Mouse (Mus musculus) limb, embryonic 11.5 days (tissue): ENCODE results near the gene Heatr1. TPM values are rescaled to one million over a fixed set of nuclear protein-coding genes. Genes with fewer than 3 reads are reported as not detected.

Experiments used
- ATAC-seq: fragments of 200-750 bp; cut with Nextera tagmentation; 2 replicates; pipeline ENCODE4 v1.8.0; 2017; ENCODE audit warnings: low read depth; ENCODE audit not compliant: insufficient number of reproducible peaks, low FRiP score, low TSS enrichment
- DNase-seq: peaks from one replicate; pipeline ENCODE4 v3.0.0-alpha.2; 2015; ENCODE audit warnings: low spot score
- H3K27ac ChIP-seq: fragments of 300-500 bp; sonication (generic); replicated peaks from 2 replicates; pipeline ENCODE4 v1.5.1; 2014; ENCODE audit warnings: low read depth, mild to moderate bottlenecking, low read length
- H3K27me3 ChIP-seq: fragments of 300-500 bp; sonication (generic); 2 replicates; pipeline ENCODE4 v1.6.1; 2014; ENCODE audit warnings: mild to moderate bottlenecking, low read length, mixed read lengths; ENCODE audit not compliant: control insufficient read depth, insufficient read depth
- H3K36me3 ChIP-seq: fragments of 300-500 bp; sonication (generic); 2 replicates; pipeline ENCODE4 v1.6.1; 2014; ENCODE audit warnings: mild to moderate bottlenecking, low read length, moderate library complexity, mixed read lengths; ENCODE audit not compliant: control insufficient read depth, insufficient read depth
- H3K4me1 ChIP-seq: fragments of 300-500 bp; sonication (generic); 2 replicates; pipeline ENCODE4 v1.6.1; 2014; ENCODE audit warnings: low read length, mixed read lengths; ENCODE audit not compliant: control insufficient read depth, insufficient read depth
- H3K4me2 ChIP-seq: fragments of 300-500 bp; sonication (generic); 2 replicates; pipeline ENCODE4 v1.6.1; 2014; ENCODE audit warnings: low read depth, mild to moderate bottlenecking, moderate library complexity; ENCODE audit not compliant: severe bottlenecking
- H3K4me3 ChIP-seq: fragments of 300-500 bp; sonication (generic); 2 replicates; pipeline ENCODE4 v1.5.1; 2014; ENCODE audit warnings: low read depth, low read length
- H3K9ac ChIP-seq: fragments of 300-500 bp; sonication (generic); 2 replicates; pipeline ENCODE4 v1.6.1; 2014; ENCODE audit warnings: mild to moderate bottlenecking, low read length
- H3K9me3 ChIP-seq: fragments of 300-500 bp; sonication (generic); 2 replicates; pipeline ENCODE4 v1.6.1; 2016; ENCODE audit warnings: low read length; ENCODE audit not compliant: control insufficient read depth
- WGBS: fragments of 180-500 bp; shearing (Covaris S2); extraction: QIAGEN DNeasy Blood & Tissue Kit; methylation state at CpG from one replicate; pipeline ENCODE4 v1.1.7; 2014; 5-methylcytosine and 5-hydroxymethylcytosine counted together
- polyA plus RNA-seq: library from polyadenylated mRNA; unstranded; fragments of >200 nt; fragmentation: Nextera tagmentation; extraction: Ambion mirVana; gene quantifications from 2 replicates; pipeline ENCODE4 v1.2.1, GENCODE M21; 2014

Gene Heatr1
- polyA plus RNA-seq, 1 experiment from 2014 or later, result 40.5 TPM

DNA sequence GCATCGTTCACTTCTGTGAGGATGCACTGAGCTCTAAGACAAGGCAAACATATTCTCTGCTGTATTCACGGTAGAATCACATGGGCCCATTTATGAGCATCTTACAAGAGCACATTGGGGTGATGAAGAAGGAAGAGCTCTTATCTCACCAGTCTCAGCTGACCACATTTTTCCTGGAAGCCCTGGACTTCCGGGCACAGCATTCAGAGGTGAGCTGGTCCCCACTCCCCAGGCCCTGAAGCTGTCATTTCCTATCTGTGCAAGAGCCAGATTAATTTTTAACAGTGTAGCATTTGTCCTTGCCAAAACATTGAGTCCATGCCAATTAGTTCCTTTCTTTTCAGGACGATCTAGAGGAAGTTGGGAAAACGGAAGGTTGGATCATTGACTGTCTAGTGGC lies 39.0 kb downstream of the Heatr1 start:
- WGBS, result 89% methylated on average over 5 of the region's 5 CpGs
- Histone ChIP-seq H3K4me3 (no peak overlapping the region), H3K27me3 (no peaks in the 10 kb centered on the region), H3K36me3 (peaks cover 20% of the 10 kb centered on the region), H3K9ac (no peak overlapping the region), H3K4me2 (no peak overlapping the region), H3K27ac (no peak overlapping the region), H3K4me1 (no peaks in the 10 kb centered on the region), H3K9me3 (no peaks in the 10 kb centered on the region)
- DNase-seq, result no peak
- no peak for ATAC-seq

DNA sequence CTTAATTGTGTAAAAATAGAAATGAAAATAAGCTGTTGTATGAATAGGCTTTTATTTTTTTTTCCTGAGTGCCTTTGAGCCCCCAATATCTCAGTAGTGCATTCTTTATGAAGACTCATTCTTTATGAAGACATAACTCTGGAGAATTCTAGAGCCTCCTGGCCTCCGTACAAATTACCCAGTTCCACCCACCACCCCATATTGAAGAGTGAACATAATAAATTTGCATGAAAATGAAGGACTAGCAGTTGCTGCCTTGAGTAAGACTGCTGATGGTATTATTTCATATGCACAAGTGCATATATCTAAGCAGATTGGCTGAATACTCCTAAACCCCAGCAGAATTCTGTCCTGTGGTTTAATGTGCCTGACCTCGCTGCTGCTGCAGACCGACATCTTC lies 44.8 kb downstream of the Heatr1 start:
- WGBS, result 94% methylated on average over 3 of the region's 3 CpGs
- Histone ChIP-seq H3K4me3 (no peak overlapping the region), H3K36me3 (peaks cover 9% of the 10 kb centered on the region), H3K4me2 (no peak overlapping the region), H3K27ac (no peak overlapping the region), H3K4me1 (no peaks in the 10 kb centered on the region), H3K9ac (no peak overlapping the region), H3K9me3 (no peaks in the 10 kb centered on the region), H3K27me3 (no peaks in the 10 kb centered on the region)
- ATAC-seq, result no peak
- no peak for DNase-seq

DNA sequence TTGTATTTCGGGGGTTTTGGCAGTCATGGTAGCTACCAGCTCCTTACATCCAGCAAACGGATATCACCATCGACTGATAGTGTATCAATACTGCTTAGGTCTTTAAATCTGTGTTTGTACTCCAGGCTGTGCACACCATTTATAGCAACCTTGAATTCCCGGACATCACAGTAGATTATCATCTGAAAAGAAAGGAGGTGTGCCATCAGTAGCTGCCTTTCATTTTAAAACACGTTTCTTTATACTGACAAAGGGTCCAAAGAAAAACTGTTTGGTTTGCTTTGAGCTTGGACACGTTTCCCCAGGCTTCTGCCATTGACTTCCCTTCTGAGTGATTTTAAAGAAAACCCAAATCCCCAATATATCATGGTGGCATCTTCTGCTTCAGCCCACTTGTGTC lies 46.0 kb downstream of the Heatr1 start:
- no peak overlapping the region for H3K27ac ChIP-seq
- ATAC-seq, result no peak
- H3K36me3 ChIP-seq, result peaks cover 6% of the 10 kb centered on the region; the same call in 1 of the 2 replicates
- H3K9me3 ChIP-seq, result no peaks in the 10 kb centered on the region
- H3K4me2 ChIP-seq, result no peak overlapping the region
- no peak overlapping the region for H3K4me3 ChIP-seq
- no peak overlapping the region for H3K9ac ChIP-seq
- H3K4me1 ChIP-seq, result no peaks in the 10 kb centered on the region
- WGBS, result 92% methylated on average over 6 of the region's 6 CpGs
- H3K27me3 ChIP-seq, result no peaks in the 10 kb centered on the region
- DNase-seq, result no peak

DNA sequence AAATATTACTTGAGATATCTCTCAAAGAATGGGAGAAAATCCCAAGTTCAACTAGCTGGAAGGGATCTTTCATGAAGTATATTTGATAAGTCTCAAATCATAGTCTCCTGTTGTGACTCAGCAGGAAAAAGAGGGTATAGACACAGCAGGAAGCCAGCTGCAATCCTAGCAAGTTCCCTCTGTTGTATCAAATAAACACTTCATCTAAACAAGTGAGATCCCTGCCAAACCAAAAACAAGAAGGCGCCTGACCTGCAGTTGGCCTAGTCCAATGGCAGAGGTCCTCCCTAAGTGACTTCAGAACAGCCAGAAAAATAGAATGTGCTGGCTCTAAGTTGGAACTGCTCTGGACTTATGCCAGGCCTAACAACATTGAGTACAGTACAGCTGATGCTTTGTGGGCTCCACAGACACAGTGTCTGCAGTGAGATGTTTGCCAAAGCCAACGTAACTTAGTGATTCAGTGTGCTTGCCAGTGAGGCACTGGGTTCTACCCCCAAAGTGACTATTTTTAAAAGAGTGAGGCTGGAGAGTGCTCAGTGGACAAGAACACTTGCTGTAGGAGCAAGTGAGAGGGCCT lies 47.3 kb downstream of the Heatr1 start:
- Histone ChIP-seq H3K4me1 (no peaks in the 10 kb centered on the region), H3K9ac (no peak overlapping the region), H3K9me3 (no peaks in the 10 kb centered on the region), H3K4me2 (no peak overlapping the region), H3K27ac (no peak overlapping the region), H3K27me3 (no peaks in the 10 kb centered on the region), H3K4me3 (no peak overlapping the region), H3K36me3 (peaks cover 6% of the 10 kb centered on the region; the same call in 1 of the 2 replicates)
- WGBS, result 89% methylated on average over 2 of the region's 2 CpGs
- no peak for ATAC-seq
- no peak for DNase-seq

DNA sequence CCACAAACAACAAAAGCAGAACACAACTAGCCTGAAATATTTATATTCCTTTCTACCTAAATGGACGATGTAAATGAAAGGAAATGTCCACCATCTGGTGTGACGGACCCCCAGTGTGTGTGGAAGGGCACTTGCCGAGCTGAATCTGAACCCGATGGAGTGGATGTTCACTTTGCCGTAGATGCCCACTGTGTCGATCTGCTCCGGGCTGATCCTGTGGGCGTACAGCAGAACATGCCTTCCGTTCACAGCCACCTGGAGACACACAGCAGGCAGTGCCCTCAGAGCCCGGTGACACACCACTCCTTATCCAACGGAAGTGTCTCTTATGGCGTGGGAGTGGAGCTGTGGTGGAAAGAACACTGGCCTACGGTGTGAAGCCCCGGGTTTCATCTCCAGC lies 58.3 kb downstream of the Heatr1 start:
- Histone ChIP-seq H3K4me2 (no peak overlapping the region), H3K4me1 (no peaks in the 10 kb centered on the region), H3K9ac (no peak overlapping the region), H3K36me3 (0 out of 2 replicates have a peak, but pooled peaks cover 2% of the 10 kb centered on the region), H3K27me3 (no peaks in the 10 kb centered on the region), H3K27ac (no peak overlapping the region), H3K9me3 (no peaks in the 10 kb centered on the region), H3K4me3 (no peak overlapping the region)
- ATAC-seq (no peak), DNase-seq (no peak)
- WGBS, result 85% methylated on average over 14 of the region's 14 CpGs

DNA sequence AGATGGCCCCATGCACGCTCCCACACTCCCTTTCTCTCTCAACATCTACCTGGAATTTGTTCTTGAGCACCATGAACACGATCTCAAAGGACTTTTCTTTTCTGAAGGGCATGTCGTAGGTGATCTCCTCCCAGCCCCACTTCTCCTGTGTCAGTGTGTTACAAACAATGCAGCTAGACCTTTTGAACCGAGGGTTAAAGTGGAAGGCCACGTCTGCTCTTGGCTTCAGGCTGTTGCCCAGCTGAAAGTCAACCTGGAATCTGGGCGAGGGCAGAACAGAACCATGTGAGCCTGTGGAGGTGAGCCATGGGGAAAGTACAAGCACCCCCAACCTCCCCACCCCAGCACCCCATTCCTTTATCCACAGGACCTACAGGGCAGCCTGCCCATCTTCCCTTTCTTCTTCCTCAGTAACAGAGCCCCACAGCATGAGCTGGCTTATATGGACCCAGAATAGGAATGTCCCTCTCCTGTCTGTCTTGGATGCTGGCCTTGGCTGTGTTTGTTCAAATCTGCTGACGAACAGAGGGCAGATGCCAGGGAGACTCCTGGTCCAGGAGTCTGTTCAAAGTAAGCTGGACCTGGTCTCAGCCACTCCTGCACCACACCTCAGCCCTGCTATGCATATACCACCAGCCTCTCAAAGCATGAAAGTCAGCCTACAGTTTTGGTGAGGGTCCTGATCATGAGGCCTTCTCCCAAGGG lies 60.0 kb downstream of the Heatr1 start:
- 0 out of 2 replicates have a peak, but pooled peaks cover 2% of the 10 kb centered on the region for H3K36me3 ChIP-seq
- H3K9ac ChIP-seq, result no peak overlapping the region
- H3K4me2 ChIP-seq, result no peak overlapping the region
- H3K9me3 ChIP-seq, result no peaks in the 10 kb centered on the region
- 78% methylated on average over 7 of the region's 7 CpGs for WGBS
- H3K27me3 ChIP-seq, result no peaks in the 10 kb centered on the region
- no peak overlapping the region for H3K27ac ChIP-seq
- H3K4me1 ChIP-seq, result no peaks in the 10 kb centered on the region
- DNase-seq (no peak), ATAC-seq (no peak)
- no peak overlapping the region for H3K4me3 ChIP-seq

DNA sequence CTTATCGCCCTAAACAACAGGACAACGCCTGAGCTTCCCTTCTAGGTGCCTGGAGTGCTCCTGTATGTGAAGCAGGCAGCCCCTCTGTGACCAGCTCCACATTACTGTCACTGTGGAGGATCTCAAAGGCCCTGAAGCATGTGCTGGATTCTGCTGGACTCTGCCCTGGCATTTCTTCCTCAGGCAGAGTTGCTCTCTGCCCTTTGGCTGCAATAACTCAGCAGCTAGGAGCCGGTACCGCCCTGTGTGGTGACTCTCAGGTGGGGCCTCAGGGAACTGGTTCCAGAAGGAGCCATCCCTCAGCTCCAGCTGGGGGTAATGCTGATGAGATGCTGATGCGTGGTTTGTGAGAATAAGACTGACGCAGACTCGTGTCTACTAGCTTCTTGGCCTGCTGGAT lies 61.9 kb downstream of the Heatr1 start:
- DNase-seq (no peak), ATAC-seq (no peak)
- Histone ChIP-seq H3K9ac (no peak overlapping the region), H3K4me3 (no peak overlapping the region), H3K27ac (no peak overlapping the region), H3K9me3 (no peaks in the 10 kb centered on the region), H3K4me2 (no peak overlapping the region), H3K36me3 (0 out of 2 replicates have a peak, but pooled peaks cover 2% of the 10 kb centered on the region), H3K4me1 (no peaks in the 10 kb centered on the region), H3K27me3 (no peaks in the 10 kb centered on the region)
- WGBS, result 81% methylated on average over 7 of the region's 7 CpGs

DNA sequence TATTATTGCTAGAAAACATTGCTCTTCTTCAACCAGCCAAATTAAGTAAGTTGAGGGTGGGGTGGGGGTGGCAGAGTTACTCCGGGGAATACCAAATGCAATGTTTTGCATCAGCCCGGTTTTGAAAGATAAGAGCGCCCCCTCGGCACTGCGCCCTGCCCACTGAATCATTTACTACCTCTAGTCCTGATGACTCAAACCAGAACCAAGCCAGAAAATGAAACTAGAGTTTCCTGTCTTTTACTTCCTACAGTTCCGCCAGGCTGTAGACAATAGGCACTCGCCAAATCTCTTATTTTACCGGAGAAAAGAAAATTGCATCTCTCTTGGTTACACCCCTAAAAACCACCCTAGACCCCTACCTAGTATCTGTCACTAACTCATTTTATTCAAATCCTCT lies 65.6 kb downstream of the Heatr1 start:
- H3K4me3 ChIP-seq, result peak overlapping the region; percentile 65
- peaks cover 3% of the 10 kb centered on the region; the same call in 1 of the 2 replicates for H3K4me1 ChIP-seq
- H3K36me3 ChIP-seq, result no peaks in the 10 kb centered on the region
- ATAC-seq (peak; percentile 1; the same call in 1 of the 2 replicates), DNase-seq (peak; percentile 25)
- peak overlapping the region; percentile 69 for H3K4me2 ChIP-seq
- no peaks in the 10 kb centered on the region for H3K9me3 ChIP-seq
- H3K27me3 ChIP-seq, result no peaks in the 10 kb centered on the region
- WGBS, result 12% methylated on average over 8 of the region's 8 CpGs
- no peak overlapping the region for H3K27ac ChIP-seq
- peak overlapping the region; percentile 70; the same call in 1 of the 2 replicates for H3K9ac ChIP-seq
